Mouse (Mus musculus) neural tube, embryonic 12.5 days (tissue): Measurements from ENCODE around the gene Cisd1. TPM values are rescaled to one million over a fixed set of nuclear protein-coding genes. Genes with fewer than 3 reads are reported as not detected.

ENCODE experiments used
- ATAC-seq: fragments of 200-750 bp; cut with Nextera tagmentation; 2 replicates; pipeline ENCODE4 v1.8.0; 2017; ENCODE audit warnings: low read depth, mild to moderate bottlenecking, moderate TSS enrichment, moderate library complexity; ENCODE audit not compliant: low FRiP score
- H3K27ac ChIP-seq: fragments of 300-500 bp; sonication (generic); 2 replicates; pipeline ENCODE4 v1.5.1; 2016
- H3K27me3 ChIP-seq: fragments of 300-500 bp; sonication (generic); replicated peaks from 2 replicates; pipeline ENCODE4 v1.6.1; 2016; ENCODE audit warnings: mild to moderate bottlenecking
- H3K36me3 ChIP-seq: fragments of 300-500 bp; sonication (generic); 2 replicates; pipeline ENCODE4 v1.6.1; 2016; ENCODE audit warnings: mild to moderate bottlenecking
- H3K4me1 ChIP-seq: fragments of 300-500 bp; sonication (generic); 2 replicates; pipeline ENCODE4 v1.6.1; 2016
- H3K4me2 ChIP-seq: fragments of 300-500 bp; sonication (generic); replicated peaks from 2 replicates; pipeline ENCODE4 v1.6.1; 2016; ENCODE audit warnings: mild to moderate bottlenecking
- H3K4me3 ChIP-seq: fragments of 300-500 bp; sonication (generic); 2 replicates; pipeline ENCODE4 v1.5.1; 2016
- H3K9ac ChIP-seq: fragments of 300-500 bp; sonication (generic); 2 replicates; pipeline ENCODE4 v1.6.1; 2016; ENCODE audit warnings: mild to moderate bottlenecking
- H3K9me3 ChIP-seq: fragments of 300-500 bp; sonication (generic); 2 replicates; pipeline ENCODE4 v1.6.1; 2016; ENCODE audit warnings: mild to moderate bottlenecking
- WGBS: fragments of 180-500 bp; shearing (Covaris S2); methylation state at CpG from one replicate; pipeline ENCODE4 v1.1.7; 2016; 5-methylcytosine and 5-hydroxymethylcytosine counted together
- polyA plus RNA-seq: library from polyadenylated mRNA; unstranded; fragments of >200 nt; fragmentation: Nextera tagmentation; extraction: Ambion mirVana; gene quantifications from 2 replicates; pipeline ENCODE4 v1.2.1, GENCODE M21; 2016

Cisd1 gene
- polyA plus RNA-seq, 1 experiment from 2014 or later = 163 TPM

GRCm38 (mm10) chr10:71332859-71333258 is 11.9 kb downstream of the Cisd1 start:
- WGBS = 96% methylated on average over 9 of the region's 9 CpGs
- peaks cover 50% of the 10 kb centered on the region for H3K36me3 ChIP-seq
- no peaks in the 10 kb centered on the region for H3K9me3 ChIP-seq
- H3K27me3 ChIP-seq = no peaks in the 10 kb centered on the region
- no peak overlapping the region for H3K4me3 ChIP-seq
- H3K4me2 ChIP-seq = no peak overlapping the region
- H3K9ac ChIP-seq = no peak overlapping the region
- ATAC-seq = no peak
- H3K4me1 ChIP-seq = no peaks in the 10 kb centered on the region
- H3K27ac ChIP-seq = no peak overlapping the region

GRCm38 (mm10) chr10:71332376-71332775 is 12.4 kb downstream of the Cisd1 start:
- H3K27me3 ChIP-seq = no peaks in the 10 kb centered on the region
- peaks cover 50% of the 10 kb centered on the region for H3K36me3 ChIP-seq
- no peak overlapping the region for H3K4me3 ChIP-seq
- no peak overlapping the region for H3K27ac ChIP-seq
- no peak overlapping the region for H3K9ac ChIP-seq
- no peak for ATAC-seq
- 93% methylated on average over 4 of the region's 4 CpGs for WGBS
- H3K9me3 ChIP-seq = no peaks in the 10 kb centered on the region
- no peak overlapping the region for H3K4me2 ChIP-seq
- H3K4me1 ChIP-seq = no peaks in the 10 kb centered on the region

- no peak for ATAC-seq
- Histone ChIP-seq H3K36me3 (peaks cover 50% of the 10 kb centered on the region), H3K9me3 (no peaks in the 10 kb centered on the region), H3K27me3 (no peaks in the 10 kb centered on the region), H3K27ac (no peak overlapping the region), H3K4me3 (no peak overlapping the region), H3K9ac (no peak overlapping the region), H3K4me1 (no peaks in the 10 kb centered on the region), H3K4me2 (no peak overlapping the region)
- WGBS = 93% methylated on average over 7 of the region's 7 CpGs
These were observed 12.8 kb downstream of the Cisd1 start for GRCm38 (mm10) chr10:71331908-71332307.

- Histone ChIP-seq H3K4me3 (no peak overlapping the region), H3K27ac (no peak overlapping the region), H3K9ac (no peak overlapping the region), H3K4me1 (no peaks in the 10 kb centered on the region), H3K36me3 (peaks cover 41% of the 10 kb centered on the region), H3K4me2 (no peak overlapping the region), H3K9me3 (no peaks in the 10 kb centered on the region), H3K27me3 (no peaks in the 10 kb centered on the region)
- no peak for ATAC-seq
- WGBS = 97% methylated on average over 12 of the region's 12 CpGs
These were observed 14.7 kb downstream of the Cisd1 start for GRCm38 (mm10) chr10:71330070-71330469.

GRCm38 (mm10) chr10:71329295-71329694 is 15.5 kb downstream of the Cisd1 start:
- H3K4me1 ChIP-seq = no peaks in the 10 kb centered on the region
- no peak overlapping the region for H3K4me2 ChIP-seq
- H3K9ac ChIP-seq = no peak overlapping the region
- no peaks in the 10 kb centered on the region for H3K27me3 ChIP-seq
- no peak overlapping the region for H3K4me3 ChIP-seq
- H3K36me3 ChIP-seq = peaks cover 34% of the 10 kb centered on the region
- WGBS = 94% methylated on average over 6 of the region's 6 CpGs
- no peak for ATAC-seq
- no peaks in the 10 kb centered on the region for H3K9me3 ChIP-seq
- H3K27ac ChIP-seq = no peak overlapping the region

- no peak for ATAC-seq
These were observed 15.9 kb downstream of the Cisd1 start for GRCm38 (mm10) chr10:71328870-71329269.

GRCm38 (mm10) chr10:71328382-71328781 is 16.4 kb downstream of the Cisd1 start:
- Histone ChIP-seq H3K4me1 (no peaks in the 10 kb centered on the region), H3K27ac (no peak overlapping the region), H3K9me3 (no peaks in the 10 kb centered on the region), H3K4me3 (no peak overlapping the region), H3K27me3 (no peaks in the 10 kb centered on the region), H3K4me2 (no peak overlapping the region), H3K9ac (no peak overlapping the region), H3K36me3 (peaks cover 26% of the 10 kb centered on the region)
- 93% methylated on average over 6 of the region's 6 CpGs for WGBS
- no peak for ATAC-seq

More at GRCm38 (mm10) chr10:71328870-71329269, 15.9 kb downstream of the Cisd1 start:
- WGBS = 94% methylated on average over 5 of the region's 5 CpGs
- Histone ChIP-seq H3K27me3 (no peaks in the 10 kb centered on the region), H3K9me3 (no peaks in the 10 kb centered on the region), H3K9ac (no peak overlapping the region), H3K4me1 (no peaks in the 10 kb centered on the region), H3K36me3 (peaks cover 30% of the 10 kb centered on the region), H3K27ac (no peak overlapping the region), H3K4me2 (no peak overlapping the region), H3K4me3 (no peak overlapping the region)

- Histone ChIP-seq H3K9ac (no peak overlapping the region), H3K27me3 (no peaks in the 10 kb centered on the region), H3K9me3 (no peaks in the 10 kb centered on the region), H3K36me3 (peaks cover 18% of the 10 kb centered on the region), H3K27ac (no peak overlapping the region), H3K4me1 (no peaks in the 10 kb centered on the region), H3K4me3 (no peak overlapping the region), H3K4me2 (no peak overlapping the region)
- 83% methylated on average over 10 of the region's 10 CpGs for WGBS
- ATAC-seq = no peak
These were observed 17.4 kb downstream of the Cisd1 start for GRCm38 (mm10) chr10:71327386-71327785.

- ATAC-seq = peak; percentile 58; the same call in 1 of the 2 replicates
- no peaks in the 10 kb centered on the region for H3K27me3 ChIP-seq
- no peak overlapping the region for H3K4me2 ChIP-seq
- no peaks in the 10 kb centered on the region for H3K4me1 ChIP-seq
- H3K36me3 ChIP-seq = peaks cover 17% of the 10 kb centered on the region
- no peak overlapping the region for H3K4me3 ChIP-seq
- no peaks in the 10 kb centered on the region for H3K9me3 ChIP-seq
- no peak overlapping the region for H3K9ac ChIP-seq
- 18% methylated on average over 7 of the region's 7 CpGs for WGBS
- H3K27ac ChIP-seq = no peak overlapping the region
These were observed 18.0 kb downstream of the Cisd1 start for GRCm38 (mm10) chr10:71326789-71327188.

- H3K4me1 ChIP-seq = no peaks in the 10 kb centered on the region
- WGBS = 82% methylated on average over 7 of the region's 7 CpGs
- no peak overlapping the region for H3K4me2 ChIP-seq
- no peak overlapping the region for H3K27ac ChIP-seq
- no peak for ATAC-seq
- H3K9me3 ChIP-seq = no peaks in the 10 kb centered on the region
- peaks cover 17% of the 10 kb centered on the region for H3K36me3 ChIP-seq
- H3K27me3 ChIP-seq = no peaks in the 10 kb centered on the region
- H3K4me3 ChIP-seq = no peak overlapping the region
- no peak overlapping the region for H3K9ac ChIP-seq
These were observed 18.6 kb downstream of the Cisd1 start for GRCm38 (mm10) chr10:71326123-71326522.

GRCm38 (mm10) chr10:71323669-71324068 is 21.1 kb downstream of the Cisd1 start:
- no peak overlapping the region for H3K9ac ChIP-seq
- no peaks in the 10 kb centered on the region for H3K27me3 ChIP-seq
- H3K9me3 ChIP-seq = no peaks in the 10 kb centered on the region
- no peaks in the 10 kb centered on the region for H3K36me3 ChIP-seq
- no peak overlapping the region for H3K27ac ChIP-seq
- no peak overlapping the region for H3K4me3 ChIP-seq
- no peak overlapping the region for H3K4me2 ChIP-seq
- 85% methylated on average over 8 of the region's 8 CpGs for WGBS
- no peak for ATAC-seq
- no peaks in the 10 kb centered on the region for H3K4me1 ChIP-seq

- Histone ChIP-seq H3K4me2 (no peak overlapping the region), H3K9ac (no peak overlapping the region), H3K36me3 (no peaks in the 10 kb centered on the region), H3K27ac (no peak overlapping the region), H3K27me3 (no peaks in the 10 kb centered on the region), H3K4me3 (no peak overlapping the region), H3K9me3 (no peaks in the 10 kb centered on the region), H3K4me1 (no peaks in the 10 kb centered on the region)
- WGBS = 75% methylated on average over 7 of the region's 7 CpGs
- ATAC-seq = no peak
These were observed 28.3 kb downstream of the Cisd1 start for GRCm38 (mm10) chr10:71316497-71316896.

- no peak overlapping the region for H3K4me3 ChIP-seq
- no peak overlapping the region for H3K4me2 ChIP-seq
- no peak overlapping the region for H3K27ac ChIP-seq
- no peaks in the 10 kb centered on the region for H3K4me1 ChIP-seq
- no peaks in the 10 kb centered on the region for H3K9me3 ChIP-seq
- H3K36me3 ChIP-seq = no peaks in the 10 kb centered on the region
- no peak for ATAC-seq
- no peaks in the 10 kb centered on the region for H3K27me3 ChIP-seq
- H3K9ac ChIP-seq = no peak overlapping the region
- 85% methylated on average over 11 of the region's 11 CpGs for WGBS
These were observed 28.7 kb downstream of the Cisd1 start for GRCm38 (mm10) chr10:71316056-71316455.
